Mouse (Mus musculus) megakaryocyte, embryonic 14.5 days (primary cell): ENCODE measurements around the gene Aunip.

Experiments used
- FLI1 ChIP-seq: IDR thresholded peaks from 2 replicates; pipeline ENCODE4 v1.6.1; 2012; ENCODE audit warnings: low read length, inconsistent platforms, mixed read lengths
- GATA1 ChIP-seq: IDR thresholded peaks from 3 replicates; pipeline ENCODE4 v1.6.1; 2012; ENCODE audit warnings: mixed read lengths, low read length, inconsistent platforms, borderline replicate concordance

- TF ChIP-seq FLI1 (no peak), GATA1 (no peak)
Measured at GRCm38 (mm10) chr4:134469341-134469796, 41.4 kb upstream of the Aunip start.
